Mouse (Mus musculus) cerebellum, postnatal 14 days (tissue): Measurements from ENCODE around the gene Zfp408.
"Not testable (repeated sequence)": the region's sequence is repeated elsewhere in the genome, so short reads cannot be mapped to it uniquely, and the experiment has no call there.

Experiments used
- DNase-seq, 2 experiments: peaks; one replicate each; pipeline ENCODE4 v3.0.0; 2021; ENCODE audit warnings: mixed read lengths in 2 of 2

Zfp408 gene

GRCm38 (mm10) chr2:91650360-91650995 is 887 bp upstream of the Zfp408 start:
- no peak for DNase-seq

GRCm38 (mm10) chr2:91649152-91649551 is 439 bp downstream of the Zfp408 start:
- DNase-seq: peak; percentile 30

GRCm38 (mm10) chr2:91646733-91647132 is 2.9 kb downstream of the Zfp408 start:
- DNase-seq: peak; percentile 70 to 89

- DNase-seq: no peak
These were observed 3.8 kb downstream of the Zfp408 start for GRCm38 (mm10) chr2:91645811-91646210.

- no peak for DNase-seq
These were observed 4.2 kb downstream of the Zfp408 start for GRCm38 (mm10) chr2:91645354-91645753.

- DNase-seq: no peak
These were observed 5.6 kb downstream of the Zfp408 start for GRCm38 (mm10) chr2:91644021-91644420.

- DNase-seq: no peak
These were observed 6.7 kb downstream of the Zfp408 start for GRCm38 (mm10) chr2:91642825-91643415.

GRCm38 (mm10) chr2:91638931-91639330 is 10.7 kb downstream of the Zfp408 start:
- DNase-seq: no peak

- DNase-seq: no peak
These were observed 12.8 kb downstream of the Zfp408 start for GRCm38 (mm10) chr2:91636727-91637338.

- no peak for DNase-seq
These were observed 13.4 kb downstream of the Zfp408 start, which contains the start of gene F2 for GRCm38 (mm10) chr2:91636229-91636628. Gene F2 (minus strand): TSS chr2:91636414.

GRCm38 (mm10) chr2:91635486-91635885 is 14.1 kb downstream of the Zfp408 start:
- no peak for DNase-seq

GRCm38 (mm10) chr2:91634841-91635240 is 14.8 kb downstream of the Zfp408 start:
- peak; percentile 79 to 83 for DNase-seq

- DNase-seq: no peak
These were observed 16.1 kb downstream of the Zfp408 start for GRCm38 (mm10) chr2:91633334-91633977.

- DNase-seq: no peak
These were observed 17.3 kb downstream of the Zfp408 start for GRCm38 (mm10) chr2:91632316-91632715.

- no peak for DNase-seq
These were observed 17.8 kb downstream of the Zfp408 start for GRCm38 (mm10) chr2:91631826-91632225.

GRCm38 (mm10) chr2:91630384-91630783 is 19.2 kb downstream of the Zfp408 start:
- no peak for DNase-seq

- DNase-seq: no peak
These were observed 19.9 kb downstream of the Zfp408 start for GRCm38 (mm10) chr2:91629682-91630081.

- no peak for DNase-seq
These were observed 21.4 kb downstream of the Zfp408 start for GRCm38 (mm10) chr2:91628171-91628570.

- no peak for DNase-seq
These were observed 22.1 kb downstream of the Zfp408 start for GRCm38 (mm10) chr2:91627486-91627885.

- not testable (repeated sequence) for DNase-seq
These were observed 26.2 kb downstream of the Zfp408 start for GRCm38 (mm10) chr2:91623366-91623765.

- no peak for DNase-seq
These were observed 27.2 kb downstream of the Zfp408 start for GRCm38 (mm10) chr2:91622356-91622755.

- not testable (repeated sequence) for DNase-seq
These were observed 40.2 kb downstream of the Zfp408 start for GRCm38 (mm10) chr2:91609370-91609769.

GRCm38 (mm10) chr2:91602389-91602788 is 47.2 kb downstream of the Zfp408 start:
- no peak for DNase-seq

- DNase-seq: no peak
These were observed 49.1 kb downstream of the Zfp408 start for GRCm38 (mm10) chr2:91600475-91600874.
